Mouse (Mus musculus): ENCODE data around the gene Hipk3. TPM values are rescaled to one million over a fixed set of nuclear protein-coding genes. Genes with fewer than 3 reads are reported as not detected.

Hipk3 gene
- polyA plus RNA-seq, 1 experiment = 66.5 TPM

- Histone ChIP-seq H3K4me1 (ENCODE audit: control insufficient read depth, insufficient read depth, low read length) (no peaks in the 10 kb centered on the region), H3K27ac (ENCODE audit: insufficient read depth, low read length) (no peak overlapping the region), H3K4me3 (ENCODE audit: insufficient read depth, low read length) (peak overlapping the region; percentile 29)
- TF ChIP-seq POLR2A (IDR thresholded peaks at IDR 0.05; ENCODE audit: low read depth, low read length) (no peak), CTCF (IDR thresholded peaks at IDR 0.05; ENCODE audit: borderline replicate concordance, insufficient read depth, low read length) (no peak)
Measured at GRCm38 (mm10) chr2:104409851-104410821, 84.1 kb downstream of the Hipk3 start.

GRCm38 (mm10) chr2:104408351-104408750 is 85.9 kb downstream of the Hipk3 start:
- Histone ChIP-seq H3K27ac (ENCODE audit: insufficient read depth, low read length) (no peak overlapping the region), H3K4me3 (ENCODE audit: insufficient read depth, low read length) (no peak overlapping the region), H3K4me1 (ENCODE audit: control insufficient read depth, insufficient read depth, low read length) (no peaks in the 10 kb centered on the region)
- TF ChIP-seq POLR2A (IDR thresholded peaks at IDR 0.05; ENCODE audit: low read depth, low read length) = no peak
- no peak for TF ChIP-seq CTCF (IDR thresholded peaks at IDR 0.05; ENCODE audit: borderline replicate concordance, insufficient read depth, low read length)

- Histone ChIP-seq H3K4me3 (ENCODE audit: insufficient read depth, low read length) (no peak overlapping the region), H3K27ac (ENCODE audit: insufficient read depth, low read length) (no peak overlapping the region), H3K4me1 (ENCODE audit: control insufficient read depth, insufficient read depth, low read length) (no peaks in the 10 kb centered on the region)
- no peak for TF ChIP-seq POLR2A (IDR thresholded peaks at IDR 0.05; ENCODE audit: low read depth, low read length)
- TF ChIP-seq CTCF (IDR thresholded peaks at IDR 0.05; ENCODE audit: borderline replicate concordance, insufficient read depth, low read length) = no peak
Measured at GRCm38 (mm10) chr2:104407913-104408312, 86.3 kb downstream of the Hipk3 start.

- H3K4me3 ChIP-seq (ENCODE audit: insufficient read depth, low read length) = no peak overlapping the region
- TF ChIP-seq CTCF (IDR thresholded peaks at IDR 0.05; ENCODE audit: borderline replicate concordance, insufficient read depth, low read length) (no peak), POLR2A (IDR thresholded peaks at IDR 0.05; ENCODE audit: low read depth, low read length) (no peak)
- H3K27ac ChIP-seq (ENCODE audit: insufficient read depth, low read length) = no peak overlapping the region
- no peaks in the 10 kb centered on the region for H3K4me1 ChIP-seq (ENCODE audit: control insufficient read depth, insufficient read depth, low read length)
Measured at GRCm38 (mm10) chr2:104404036-104404435, 90.2 kb downstream of the Hipk3 start.

- TF ChIP-seq CTCF (IDR thresholded peaks at IDR 0.05; ENCODE audit: borderline replicate concordance, insufficient read depth, low read length) = no peak
- H3K4me1 ChIP-seq (ENCODE audit: control insufficient read depth, insufficient read depth, low read length) = no peaks in the 10 kb centered on the region
- H3K4me3 ChIP-seq (ENCODE audit: insufficient read depth, low read length) = no peak overlapping the region
- no peak overlapping the region for H3K27ac ChIP-seq (ENCODE audit: insufficient read depth, low read length)
Measured at GRCm38 (mm10) chr2:104398651-104399290, 95.5 kb downstream of the Hipk3 start.

- TF ChIP-seq CTCF (IDR thresholded peaks at IDR 0.05; ENCODE audit: borderline replicate concordance, insufficient read depth, low read length) = no peak
- TF ChIP-seq POLR2A (IDR thresholded peaks at IDR 0.05; ENCODE audit: low read depth, low read length) = no peak
- Histone ChIP-seq H3K27ac (ENCODE audit: insufficient read depth, low read length) (no peak overlapping the region), H3K4me1 (ENCODE audit: control insufficient read depth, insufficient read depth, low read length) (no peaks in the 10 kb centered on the region), H3K4me3 (ENCODE audit: insufficient read depth, low read length) (no peak overlapping the region)
Measured at GRCm38 (mm10) chr2:104395961-104396360, 98.3 kb downstream of the Hipk3 start.

GRCm38 (mm10) chr2:104394769-104395168 is 99.5 kb downstream of the Hipk3 start:
- no peaks in the 10 kb centered on the region for H3K4me1 ChIP-seq (ENCODE audit: control insufficient read depth, insufficient read depth, low read length)
- H3K27ac ChIP-seq (ENCODE audit: insufficient read depth, low read length) = no peak overlapping the region
- no peak for TF ChIP-seq CTCF (IDR thresholded peaks at IDR 0.05; ENCODE audit: borderline replicate concordance, insufficient read depth, low read length)
- TF ChIP-seq POLR2A (IDR thresholded peaks at IDR 0.05; ENCODE audit: low read depth, low read length) = no peak

GRCm38 (mm10) chr2:104392700-104393312 is 101.4 kb downstream of the Hipk3 start:
- H3K4me1 ChIP-seq (ENCODE audit: control insufficient read depth, insufficient read depth, low read length) = no peaks in the 10 kb centered on the region
- no peak for TF ChIP-seq POLR2A (IDR thresholded peaks at IDR 0.05; ENCODE audit: low read depth, low read length)
- TF ChIP-seq CTCF (IDR thresholded peaks at IDR 0.05; ENCODE audit: borderline replicate concordance, insufficient read depth, low read length) = no peak
- no peak overlapping the region for H3K4me3 ChIP-seq (ENCODE audit: insufficient read depth, low read length)
- H3K27ac ChIP-seq (ENCODE audit: insufficient read depth, low read length) = no peak overlapping the region

More at GRCm38 (mm10) chr2:104394769-104395168, 99.5 kb downstream of the Hipk3 start:
- H3K4me3 ChIP-seq (ENCODE audit: insufficient read depth, low read length) = no peak overlapping the region

GRCm38 (mm10) chr2:104389231-104389630 is 105.0 kb downstream of the Hipk3 start:
- no peak overlapping the region for H3K27ac ChIP-seq (ENCODE audit: insufficient read depth, low read length)
- TF ChIP-seq CTCF (IDR thresholded peaks at IDR 0.05; ENCODE audit: borderline replicate concordance, insufficient read depth, low read length) (no peak), POLR2A (IDR thresholded peaks at IDR 0.05; ENCODE audit: low read depth, low read length) (no peak)
- H3K4me3 ChIP-seq (ENCODE audit: insufficient read depth, low read length) = no peak overlapping the region
- no peaks in the 10 kb centered on the region for H3K4me1 ChIP-seq (ENCODE audit: control insufficient read depth, insufficient read depth, low read length)
